In genomic region chr5:118881886-118882285, GRCm38 (mm10) we compare ENCODE assay signal across 11 mouse cellular contexts.
"Had no signal": no experiment of that assay in that cellular context is flagged by ENCODE, and none has a peak within 500 bp of the region (broad histone marks: within the 10 kb centered on the region; RNA-seq: fewer than 3 reads in every experiment).

No protein-coding gene starts in this region.

- DNase-seq: liver, embryonic 13.5 days; liver, postnatal 0 days; lung, adult 2 months; lung, postnatal 14 days; lung, postnatal 36 days; retina, postnatal 1 day; right cerebral cortex, adult 18-20 months; right cerebral cortex, postnatal 25 days; thymus, adult 2 months; thymus, postnatal 25 days; thymus, postnatal 4 days had no signal
